ENCODE assay signal across 20 mouse cellular contexts in genomic region chr11:53197111-53197510, GRCm38 (mm10).
DNase-seq lines count a peak whose midpoint lies in the region.
"Had no signal": no experiment of that assay in that cellular context is flagged by ENCODE, and none has a peak within 500 bp of the region (broad histone marks: within the 10 kb centered on the region; RNA-seq: fewer than 3 reads in every experiment).

No protein-coding gene starts in this region.

- WGBS in heart, embryonic 10.5 days: 83% methylated on average over 2 of the region's 2 CpGs

- H3K9me3 ChIP-seq in heart, embryonic 10.5 days: no peaks in the 10 kb centered on the region; the same call in 1 of the 2 replicates
- H3K9me3 ChIP-seq: embryonic facial prominence, embryonic 13.5 days; embryonic facial prominence, embryonic 15.5 days; forebrain, embryonic 12.5 days; G1E had no signal

- H3K27ac ChIP-seq in heart, embryonic 10.5 days: no peak overlapping the region
- H3K27ac ChIP-seq: embryonic facial prominence, embryonic 13.5 days; embryonic facial prominence, embryonic 15.5 days; forebrain, embryonic 10.5 days; forebrain, embryonic 12.5 days had no signal

- no peaks in the 10 kb centered on the region for H3K36me3 ChIP-seq in heart, embryonic 10.5 days
- H3K36me3 ChIP-seq: embryonic facial prominence, embryonic 13.5 days; embryonic facial prominence, embryonic 15.5 days; forebrain, embryonic 10.5 days; forebrain, embryonic 12.5 days; G1E had no signal

- H3K4me3 ChIP-seq in heart, embryonic 10.5 days: no peak overlapping the region
- H3K4me3 ChIP-seq: embryonic facial prominence, embryonic 13.5 days; embryonic facial prominence, embryonic 15.5 days; erythroblast, embryonic 14.5 days; forebrain, embryonic 10.5 days; forebrain, embryonic 12.5 days had no signal

- peak; percentile 61 for DNase-seq in heart, embryonic 10.5 days (ENCODE audit: low spot score)
- no peak for DNase-seq in heart, postnatal 4 days
- DNase-seq in R1 (ENCODE audit: low read depth, low spot score): peak; percentile 63
- DNase-seq in yolk sac, embryonic 10.5 days (ENCODE audit: low spot score): no peak
- DNase-seq in adrenal gland, postnatal 10 days: no peak
- DNase-seq: adrenal gland, adult 8-10 months; adrenal gland, postnatal 25 days; cerebellum, adult 11 months; cerebellum, adult 18-20 months; cerebellum, adult 8-10 months; cerebellum, adult 9-11 months; cerebellum, postnatal 14 days; cerebellum, postnatal 36 days; embryo, embryonic 11 days had no signal

- H3K27me3 ChIP-seq in heart, embryonic 10.5 days (ENCODE audit: insufficient read depth, poor library complexity, severe bottlenecking): no peaks in the 10 kb centered on the region
- H3K27me3 ChIP-seq: embryonic facial prominence, embryonic 13.5 days; embryonic facial prominence, embryonic 15.5 days; forebrain, embryonic 12.5 days had no signal

- no peaks in the 10 kb centered on the region for H3K4me1 ChIP-seq in heart, embryonic 10.5 days
- H3K4me1 ChIP-seq: embryonic facial prominence, embryonic 13.5 days; embryonic facial prominence, embryonic 15.5 days; forebrain, embryonic 10.5 days had no signal

Comparison
In these comparisons a context has a peak if more than half of its experiments do, and no peak if none do; other contexts are left out.
1. DNase-seq: peak in heart, embryonic 10.5 days (single experiment) and R1 (single experiment); none in heart, postnatal 4 days (single experiment), yolk sac, embryonic 10.5 days (single experiment) and adrenal gland, postnatal 10 days (single experiment).